Mouse (Mus musculus): ENCODE data around the gene Pik3c2b. TPM values are rescaled to one million over a fixed set of nuclear protein-coding genes. Genes with fewer than 3 reads are reported as not detected.

The Pik3c2b gene
- 9.8 and 11.4 TPM in 2 replicates for polyA plus RNA-seq (2014; fragmentation: Nextera tagmentation; extraction: Ambion mirVana)

DNA sequence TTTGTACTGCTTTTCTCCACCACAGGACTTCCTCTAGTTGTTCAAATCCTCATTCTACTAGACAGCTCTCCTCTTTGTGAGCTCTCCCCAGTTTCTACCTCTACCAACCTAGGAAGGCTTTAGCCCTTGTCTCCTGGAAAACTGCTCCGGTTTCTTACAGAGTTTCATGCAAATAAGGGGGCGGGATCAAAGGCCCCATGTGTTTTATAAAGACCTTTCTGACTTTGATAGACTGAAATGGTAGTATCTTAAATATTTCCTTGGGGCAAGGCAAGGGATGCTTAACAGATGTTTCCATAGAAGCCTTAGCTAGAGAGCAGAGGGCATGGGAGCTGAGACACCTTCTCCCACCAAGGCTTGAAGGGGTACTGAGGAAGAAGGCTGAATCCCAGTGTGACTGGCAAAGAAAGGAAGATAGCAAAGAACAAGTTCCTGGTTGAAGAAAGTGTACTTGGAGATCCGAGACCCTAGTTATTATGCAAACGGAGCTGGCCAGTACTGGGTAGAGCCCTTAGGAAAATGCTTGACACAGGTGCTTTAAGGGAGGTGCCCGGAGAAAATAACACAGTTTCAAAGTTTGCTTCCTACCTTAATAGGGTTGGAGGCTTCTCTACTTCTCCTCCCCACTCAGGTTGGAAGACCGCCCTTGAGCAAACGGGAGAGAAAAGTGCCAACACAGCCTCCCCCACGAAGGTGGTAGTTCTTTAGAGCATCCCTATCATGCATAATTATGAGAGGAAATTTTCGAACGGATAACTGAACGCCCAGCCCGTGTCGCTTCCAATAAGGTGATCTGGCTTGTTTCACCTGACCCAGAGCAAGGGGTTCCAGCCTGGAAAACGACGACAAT lies at the start of gene Pik3c2b:
TSS of gene Pik3c2b (plus strand) at position 657 of the 850 bp plus-strand sequence.
- WGBS, result 2% methylated on average over 15 of the region's 15 CpGs
- DNase-seq (ENCODE audit: low spot score), result no peak
- no peak for ATAC-seq (replicated peaks; ENCODE audit: low FRiP score, low TSS enrichment, low read depth)

GRCm38 (mm10) chr1:133000347-133000746 lies 45.1 kb upstream of the Pik3c2b start:
- Histone ChIP-seq H3K9me3 (ENCODE audit: control insufficient read depth, low read length) (no peaks in the 10 kb centered on the region), H3K4me1 (replicated peaks; ENCODE audit: control insufficient read depth, insufficient read depth, low read length) (no peaks in the 10 kb centered on the region), H3K4me2 (ENCODE audit: low read length) (no peak overlapping the region), H3K27ac (ENCODE audit: low read depth) (no peak overlapping the region), H3K36me3 (ENCODE audit: control insufficient read depth, insufficient read depth, low read length) (peaks cover 91% of the 10 kb centered on the region), H3K27me3 (replicated peaks; ENCODE audit: control insufficient read depth, insufficient read depth, low read length) (no peaks in the 10 kb centered on the region), H3K9ac (ENCODE audit: low read length) (no peak overlapping the region), H3K4me3 (ENCODE audit: low read depth, low read length) (no peak overlapping the region)
- DNase-seq (ENCODE audit: low spot score), result no peak
- ATAC-seq (replicated peaks; ENCODE audit: low FRiP score, low TSS enrichment, low read depth), result no peak
- 97% methylated on average over 6 of the region's 6 CpGs for WGBS

More for the DNA sequence above, at the start of gene Pik3c2b:
- peak within 1 kb of the TSS; percentile 85 for H3K27ac ChIP-seq (ENCODE audit: low read depth)
- H3K4me1 ChIP-seq (replicated peaks; ENCODE audit: control insufficient read depth, insufficient read depth, low read length), result peaks cover 22% of the 10 kb centered on the region
- H3K4me2 ChIP-seq (ENCODE audit: low read length), result peak within 1 kb of the TSS; percentile 84
- peak within 1 kb of the TSS; percentile 96 for H3K9ac ChIP-seq (ENCODE audit: low read length)
- H3K36me3 ChIP-seq (ENCODE audit: control insufficient read depth, insufficient read depth, low read length), result no peaks in the 10 kb centered on the region
- no peaks in the 10 kb centered on the region for H3K9me3 ChIP-seq (ENCODE audit: control insufficient read depth, low read length)
- peak within 1 kb of the TSS; percentile 83 for H3K4me3 ChIP-seq (ENCODE audit: low read depth, low read length)
- no peaks in the 10 kb centered on the region for H3K27me3 ChIP-seq (replicated peaks; ENCODE audit: control insufficient read depth, insufficient read depth, low read length)

GRCm38 (mm10) chr1:133006571-133006970 lies 38.9 kb upstream of the Pik3c2b start:
- no peak overlapping the region for H3K9ac ChIP-seq (ENCODE audit: low read length)
- H3K4me2 ChIP-seq (ENCODE audit: low read length), result no peak overlapping the region
- H3K4me3 ChIP-seq (ENCODE audit: low read depth, low read length), result no peak overlapping the region
- H3K27me3 ChIP-seq (replicated peaks; ENCODE audit: control insufficient read depth, insufficient read depth, low read length), result no peaks in the 10 kb centered on the region
- no peak overlapping the region for H3K27ac ChIP-seq (ENCODE audit: low read depth)
- 89% methylated on average over 3 of the region's 3 CpGs for WGBS
- no peak for DNase-seq (ENCODE audit: low spot score)
- no peaks in the 10 kb centered on the region for H3K9me3 ChIP-seq (ENCODE audit: control insufficient read depth, low read length)
- H3K36me3 ChIP-seq (ENCODE audit: control insufficient read depth, insufficient read depth, low read length), result peaks cover 80% of the 10 kb centered on the region
- no peak for ATAC-seq (replicated peaks; ENCODE audit: low FRiP score, low TSS enrichment, low read depth)
- no peaks in the 10 kb centered on the region for H3K4me1 ChIP-seq (replicated peaks; ENCODE audit: control insufficient read depth, insufficient read depth, low read length)

- no peaks in the 10 kb centered on the region for H3K9me3 ChIP-seq (ENCODE audit: control insufficient read depth, low read length)
- H3K4me2 ChIP-seq (ENCODE audit: low read length), result no peak overlapping the region
- ATAC-seq (replicated peaks; ENCODE audit: low FRiP score, low TSS enrichment, low read depth), result no peak
- DNase-seq (ENCODE audit: low spot score), result no peak
- no peaks in the 10 kb centered on the region for H3K4me1 ChIP-seq (replicated peaks; ENCODE audit: control insufficient read depth, insufficient read depth, low read length)
- H3K27me3 ChIP-seq (replicated peaks; ENCODE audit: control insufficient read depth, insufficient read depth, low read length), result no peaks in the 10 kb centered on the region
- 90% methylated on average over 11 of the region's 13 CpGs for WGBS
- H3K9ac ChIP-seq (ENCODE audit: low read length), result no peak overlapping the region
- H3K36me3 ChIP-seq (ENCODE audit: control insufficient read depth, insufficient read depth, low read length), result peaks cover 77% of the 10 kb centered on the region
- no peak overlapping the region for H3K4me3 ChIP-seq (ENCODE audit: low read depth, low read length)
- no peak overlapping the region for H3K27ac ChIP-seq (ENCODE audit: low read depth)
These were observed 33.3 kb upstream of the Pik3c2b start for GRCm38 (mm10) chr1:133011955-133012841.

DNA sequence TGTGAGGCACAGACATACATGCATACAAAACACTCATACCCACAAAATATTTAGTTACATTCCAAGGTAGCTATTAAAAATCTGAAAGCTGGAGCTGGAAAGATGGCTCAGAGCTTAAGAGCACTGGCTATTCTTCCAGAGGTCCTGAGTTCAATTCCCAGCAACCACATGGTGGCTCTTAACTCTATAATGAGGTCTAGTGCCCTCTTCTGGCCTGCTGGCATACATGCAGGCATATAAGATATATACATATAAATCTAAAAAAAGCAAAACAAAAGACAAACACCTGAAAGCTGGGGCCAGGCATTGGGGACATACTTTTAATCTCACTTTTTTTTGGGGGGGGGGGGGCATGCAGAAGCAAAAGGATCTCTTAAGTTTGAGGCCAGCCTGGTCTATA lies 32.1 kb upstream of the Pik3c2b start:
- Histone ChIP-seq H3K27ac (ENCODE audit: low read depth) (no peak overlapping the region), H3K9ac (ENCODE audit: low read length) (no peak overlapping the region), H3K4me3 (ENCODE audit: low read depth, low read length) (no peak overlapping the region), H3K4me1 (replicated peaks; ENCODE audit: control insufficient read depth, insufficient read depth, low read length) (no peaks in the 10 kb centered on the region), H3K9me3 (ENCODE audit: control insufficient read depth, low read length) (no peaks in the 10 kb centered on the region), H3K27me3 (replicated peaks; ENCODE audit: control insufficient read depth, insufficient read depth, low read length) (no peaks in the 10 kb centered on the region), H3K36me3 (ENCODE audit: control insufficient read depth, insufficient read depth, low read length) (peaks cover 77% of the 10 kb centered on the region), H3K4me2 (ENCODE audit: low read length) (no peak overlapping the region)
- DNase-seq (ENCODE audit: low spot score) (no peak), ATAC-seq (replicated peaks; ENCODE audit: low FRiP score, low TSS enrichment, low read depth) (no peak)

GRCm38 (mm10) chr1:133014196-133014595 lies 31.3 kb upstream of the Pik3c2b start:
- Histone ChIP-seq H3K9me3 (ENCODE audit: control insufficient read depth, low read length) (no peaks in the 10 kb centered on the region), H3K4me3 (ENCODE audit: low read depth, low read length) (no peak overlapping the region), H3K27me3 (replicated peaks; ENCODE audit: control insufficient read depth, insufficient read depth, low read length) (no peaks in the 10 kb centered on the region), H3K4me1 (replicated peaks; ENCODE audit: control insufficient read depth, insufficient read depth, low read length) (no peaks in the 10 kb centered on the region), H3K4me2 (ENCODE audit: low read length) (no peak overlapping the region), H3K36me3 (ENCODE audit: control insufficient read depth, insufficient read depth, low read length) (peaks cover 76% of the 10 kb centered on the region), H3K9ac (ENCODE audit: low read length) (no peak overlapping the region), H3K27ac (ENCODE audit: low read depth) (no peak overlapping the region)
- ATAC-seq (replicated peaks; ENCODE audit: low FRiP score, low TSS enrichment, low read depth), result no peak
- 97% methylated on average over 1 of the region's 1 CpGs for WGBS
- no peak for DNase-seq (ENCODE audit: low spot score)

GRCm38 (mm10) chr1:133016775-133017428 lies 28.6 kb upstream of the Pik3c2b start:
- DNase-seq (ENCODE audit: low spot score) (no peak), ATAC-seq (replicated peaks; ENCODE audit: low FRiP score, low TSS enrichment, low read depth) (no peak)
- Histone ChIP-seq H3K27ac (ENCODE audit: low read depth) (no peak overlapping the region), H3K9ac (ENCODE audit: low read length) (no peak overlapping the region), H3K4me2 (ENCODE audit: low read length) (no peak overlapping the region), H3K36me3 (ENCODE audit: control insufficient read depth, insufficient read depth, low read length) (peaks cover 60% of the 10 kb centered on the region), H3K4me1 (replicated peaks; ENCODE audit: control insufficient read depth, insufficient read depth, low read length) (no peaks in the 10 kb centered on the region), H3K9me3 (ENCODE audit: control insufficient read depth, low read length) (no peaks in the 10 kb centered on the region), H3K27me3 (replicated peaks; ENCODE audit: control insufficient read depth, insufficient read depth, low read length) (no peaks in the 10 kb centered on the region), H3K4me3 (ENCODE audit: low read depth, low read length) (no peak overlapping the region)
- 93% methylated on average over 9 of the region's 9 CpGs for WGBS

DNA sequence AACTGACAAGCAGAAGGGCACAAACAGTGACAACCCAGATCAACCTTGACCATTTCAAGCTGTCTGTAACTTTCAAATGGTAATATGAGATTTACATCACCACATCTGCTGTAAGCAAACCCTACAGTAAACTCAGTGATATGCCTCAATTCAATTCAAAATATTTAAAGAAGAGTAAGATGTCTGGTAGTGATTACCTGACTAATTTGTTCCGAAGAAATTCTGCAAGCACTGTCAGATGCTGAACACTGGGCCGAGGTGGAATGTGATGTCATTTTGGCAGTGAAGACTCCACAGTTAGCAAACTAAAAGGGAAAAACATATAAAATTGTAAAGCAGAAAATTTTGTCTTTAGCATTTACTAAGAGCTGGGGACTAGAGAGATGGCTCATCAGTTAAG lies 26.9 kb upstream of the Pik3c2b start:
- Histone ChIP-seq H3K4me1 (replicated peaks; ENCODE audit: control insufficient read depth, insufficient read depth, low read length) (no peaks in the 10 kb centered on the region), H3K36me3 (ENCODE audit: control insufficient read depth, insufficient read depth, low read length) (peaks cover 49% of the 10 kb centered on the region), H3K4me3 (ENCODE audit: low read depth, low read length) (no peak overlapping the region), H3K27me3 (replicated peaks; ENCODE audit: control insufficient read depth, insufficient read depth, low read length) (no peaks in the 10 kb centered on the region), H3K9me3 (ENCODE audit: control insufficient read depth, low read length) (no peaks in the 10 kb centered on the region), H3K4me2 (ENCODE audit: low read length) (no peak overlapping the region), H3K9ac (ENCODE audit: low read length) (no peak overlapping the region), H3K27ac (ENCODE audit: low read depth) (no peak overlapping the region)
- no peak for DNase-seq (ENCODE audit: low spot score)
- ATAC-seq (replicated peaks; ENCODE audit: low FRiP score, low TSS enrichment, low read depth), result no peak
- 84% methylated on average over 2 of the region's 2 CpGs for WGBS
